Mouse (Mus musculus): Measurements from ENCODE around the gene Il1r2.

Il1r2 gene

DNA sequence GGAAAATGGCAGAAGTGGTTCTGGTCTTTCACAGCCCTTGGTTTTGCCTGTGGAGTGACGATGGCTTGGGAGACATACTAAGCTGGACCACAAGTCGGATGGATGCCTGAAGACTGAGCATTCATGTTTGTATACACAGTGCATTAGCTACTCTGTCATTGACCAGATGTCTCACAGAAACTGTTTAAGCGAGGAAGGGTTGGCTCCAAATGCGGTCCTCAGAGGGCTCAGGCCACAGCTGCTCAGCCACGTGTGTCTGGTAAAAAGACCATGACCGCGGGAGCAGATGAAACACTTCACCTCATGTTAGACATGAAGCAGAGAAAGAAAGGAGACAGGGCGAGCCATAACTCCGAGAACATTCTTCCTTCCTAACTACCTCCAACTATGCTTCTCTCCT, 12.5 kb upstream of the Il1r2 start:
- no peak for DNase-seq (ENCODE audit: low spot score)

- DNase-seq (ENCODE audit: low spot score): no peak
Observed at GRCm38 (mm10) chr1:40063409-40063808, 10.5 kb upstream of the Il1r2 start.

- no peak for DNase-seq (ENCODE audit: low spot score)
Observed at GRCm38 (mm10) chr1:40064508-40064907, 9.4 kb upstream of the Il1r2 start.

DNA sequence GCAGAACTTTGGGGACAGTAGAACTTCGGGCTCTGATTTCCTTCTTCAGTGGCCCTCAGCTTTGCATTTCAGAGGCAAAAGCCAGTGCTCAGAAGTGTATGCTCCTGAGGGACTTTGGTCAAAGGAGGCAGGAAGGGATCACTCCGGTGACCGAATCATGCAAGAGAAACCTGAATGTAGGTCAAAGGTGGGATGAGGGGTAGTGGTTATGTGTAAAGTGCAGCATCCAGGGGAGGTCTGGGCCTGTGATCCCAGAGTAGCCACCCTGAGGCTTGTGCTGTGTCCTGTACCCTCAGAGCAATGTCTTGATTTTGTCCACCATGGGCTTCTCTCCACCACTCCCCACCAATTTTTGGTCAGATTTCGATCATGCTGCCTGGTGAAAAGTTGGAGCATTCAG, 1.3 kb upstream of the Il1r2 start:
- no peak for DNase-seq (ENCODE audit: low spot score)

DNA sequence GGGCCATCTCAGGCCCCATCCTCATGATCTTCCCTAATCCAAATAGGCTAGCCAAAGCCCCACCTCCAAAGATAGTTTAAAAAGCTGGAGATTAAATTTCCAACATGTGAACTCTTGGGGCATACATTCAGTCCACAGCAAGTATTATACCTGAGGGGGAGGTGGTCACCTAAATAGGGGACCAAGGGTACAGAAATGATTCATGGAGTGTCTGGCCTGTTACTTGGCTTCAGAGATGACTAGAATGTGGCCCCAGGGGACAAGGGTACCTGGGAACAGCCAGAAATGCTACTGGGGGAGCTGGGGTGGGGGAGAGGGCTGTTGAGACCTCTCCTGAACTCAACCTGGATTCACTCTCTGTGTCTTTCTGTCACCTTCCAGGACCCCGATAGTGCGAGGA, 3.4 kb downstream of the Il1r2 start:
- no peak for DNase-seq (ENCODE audit: low spot score)

DNA sequence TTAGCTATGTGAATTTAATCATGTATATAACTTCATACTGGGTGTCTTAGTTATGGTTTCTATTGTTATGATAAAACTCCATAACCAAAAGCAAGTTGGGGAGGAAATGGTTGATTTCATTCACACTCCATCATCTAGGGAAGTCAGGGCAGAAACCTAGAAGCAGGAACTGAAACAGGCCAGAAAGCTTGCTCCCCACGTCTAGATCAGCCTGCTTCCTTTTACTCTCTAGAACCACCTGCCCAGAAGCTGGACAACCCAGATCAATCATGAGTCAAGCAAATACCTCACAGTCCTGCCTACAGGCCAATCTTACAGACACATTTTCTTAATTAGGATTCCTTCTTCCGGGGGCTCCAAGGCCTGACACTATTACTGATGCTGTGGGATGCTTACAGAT, 7.2 kb downstream of the Il1r2 start:
- no peak for DNase-seq (ENCODE audit: low spot score)

DNA sequence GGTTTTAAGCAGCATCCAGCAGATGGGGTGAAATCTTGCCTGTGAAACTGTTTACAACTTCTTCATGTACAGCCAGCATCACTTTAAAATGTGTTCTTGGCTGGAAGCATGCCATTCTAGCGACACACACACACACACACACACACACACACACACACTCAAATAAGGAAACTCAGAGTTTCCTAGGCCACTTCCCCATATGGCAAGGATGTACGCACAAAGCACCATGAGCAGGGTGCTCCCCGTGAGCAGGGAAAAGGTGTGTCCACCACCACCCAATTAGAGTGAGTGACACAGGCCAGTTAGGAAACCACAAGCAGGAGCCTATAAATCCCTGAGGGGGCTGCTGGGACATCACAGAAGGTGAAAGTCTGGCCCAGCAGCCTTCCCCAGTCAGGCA, 10.5 kb downstream of the Il1r2 start:
- DNase-seq (ENCODE audit: low spot score): no peak

GRCm38 (mm10) chr1:40085403-40086182, 11.7 kb downstream of the Il1r2 start:
- DNase-seq (ENCODE audit: low spot score): peak; percentile 45

GRCm38 (mm10) chr1:40091160-40091559, 17.3 kb downstream of the Il1r2 start:
- DNase-seq (ENCODE audit: low spot score): no peak

DNA sequence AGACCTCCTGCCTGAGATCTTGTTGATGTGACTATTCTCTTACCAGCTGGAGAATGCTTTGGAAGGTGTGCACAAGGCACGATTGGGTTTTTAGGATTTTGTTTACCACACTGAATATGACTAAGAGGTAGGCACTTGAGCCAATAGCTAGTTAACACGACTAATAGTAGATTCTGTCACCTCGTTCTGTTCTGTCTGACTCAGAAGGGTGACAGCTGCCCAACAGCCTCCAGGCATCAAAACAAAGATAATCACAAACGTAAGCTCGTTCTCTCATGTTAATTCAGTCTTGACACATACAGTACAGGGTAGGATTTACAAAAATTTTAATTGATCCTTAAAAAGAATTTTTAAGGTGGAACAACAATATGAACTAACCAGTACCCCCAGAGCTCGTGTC, 18.7 kb downstream of the Il1r2 start:
- DNase-seq (ENCODE audit: low spot score): no peak

DNA sequence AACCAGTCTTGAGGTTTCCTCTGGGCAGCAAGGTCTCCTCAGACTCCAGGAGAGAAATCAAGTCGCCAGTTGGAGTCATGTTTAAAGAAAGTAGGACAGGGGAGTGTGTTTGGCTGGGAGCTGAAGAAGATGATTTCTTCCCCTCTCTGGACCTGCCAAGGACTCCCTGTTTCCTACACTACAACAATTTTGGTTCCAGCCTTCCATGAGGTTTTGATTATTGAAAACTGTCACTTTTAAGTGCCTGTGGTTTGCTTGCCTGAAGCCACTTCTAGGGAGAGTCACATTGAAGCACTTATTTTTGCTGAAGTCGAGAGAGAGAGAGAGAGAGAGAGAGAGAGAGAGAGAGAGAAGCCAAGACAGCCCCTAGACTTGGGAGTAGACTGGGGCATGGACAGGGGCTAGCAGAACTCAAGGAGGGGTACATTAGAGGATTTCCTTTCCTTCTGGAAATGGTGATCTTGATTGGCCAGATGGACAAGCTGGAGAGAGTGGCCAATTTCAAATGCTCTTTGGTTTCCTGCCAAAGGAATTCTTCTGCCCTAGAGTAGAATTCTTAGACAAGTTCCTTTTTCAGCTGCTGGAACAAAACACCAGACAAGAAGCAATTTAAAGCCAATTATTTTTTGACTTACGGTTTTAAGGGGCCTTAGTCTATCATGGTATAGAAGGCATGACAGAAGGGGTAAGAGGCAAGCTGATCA, 20.9 kb downstream of the Il1r2 start:
- DNase-seq (ENCODE audit: low spot score): no peak

DNA sequence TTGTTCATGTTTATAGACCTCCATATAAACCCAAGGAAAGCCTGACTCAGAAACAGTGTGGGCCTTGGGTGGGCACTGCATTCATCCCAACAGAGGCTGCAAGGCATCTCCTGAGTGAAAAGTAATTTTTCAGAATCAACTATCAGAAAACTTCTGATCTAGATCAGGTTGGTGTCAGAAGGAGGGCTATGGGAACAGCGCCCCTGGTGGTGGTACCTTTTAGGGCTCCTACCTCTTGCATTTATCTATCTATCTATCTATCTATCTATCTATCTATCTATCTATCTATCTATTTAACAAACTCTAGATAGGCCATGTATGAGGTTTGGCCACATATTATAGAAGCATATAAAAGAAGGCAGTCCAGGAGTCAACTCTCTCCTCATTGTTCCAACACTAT, 21.7 kb downstream of the Il1r2 start:
- DNase-seq (ENCODE audit: low spot score): no peak

DNA sequence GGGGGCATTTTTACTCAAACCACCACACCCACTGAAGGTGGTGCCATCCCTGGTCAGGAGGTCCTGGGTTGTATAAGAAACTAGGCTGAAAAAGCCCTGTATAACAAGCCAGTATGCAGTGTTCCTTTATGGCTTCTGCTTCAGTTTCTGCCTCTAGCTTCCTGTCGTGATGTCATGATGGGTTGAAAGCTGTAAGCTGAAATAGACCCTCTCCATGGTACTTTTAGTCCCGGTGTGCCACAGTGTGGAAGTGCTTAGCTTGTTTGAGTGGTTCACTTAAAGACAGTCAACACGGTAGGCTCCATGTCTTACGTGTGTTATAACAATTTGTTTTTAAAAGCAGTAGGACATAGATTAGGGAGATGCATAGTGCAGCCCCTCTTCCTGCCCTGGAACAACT, 32.4 kb downstream of the Il1r2 start:
- no peak for DNase-seq (ENCODE audit: low spot score)

DNA sequence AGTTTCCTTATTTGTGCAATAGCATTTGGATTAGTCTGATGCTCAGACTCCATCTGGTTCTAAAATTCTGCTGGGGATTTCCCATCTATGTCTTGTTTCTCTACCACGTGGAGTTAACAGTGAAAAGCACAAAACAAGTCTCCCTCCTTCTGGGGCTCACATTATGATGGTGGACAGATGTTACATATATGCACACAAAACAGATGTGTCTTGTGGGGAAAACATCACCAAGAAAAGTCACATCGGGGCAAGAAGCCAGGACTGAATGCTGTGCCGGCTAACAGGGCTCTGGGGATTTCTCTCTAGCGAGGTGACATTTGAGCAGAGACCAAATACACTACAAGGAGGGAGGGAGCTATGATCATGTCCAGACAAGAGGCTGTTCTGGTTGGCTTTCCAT, 32.8 kb downstream of the Il1r2 start:
- no peak for DNase-seq (ENCODE audit: low spot score)

DNA sequence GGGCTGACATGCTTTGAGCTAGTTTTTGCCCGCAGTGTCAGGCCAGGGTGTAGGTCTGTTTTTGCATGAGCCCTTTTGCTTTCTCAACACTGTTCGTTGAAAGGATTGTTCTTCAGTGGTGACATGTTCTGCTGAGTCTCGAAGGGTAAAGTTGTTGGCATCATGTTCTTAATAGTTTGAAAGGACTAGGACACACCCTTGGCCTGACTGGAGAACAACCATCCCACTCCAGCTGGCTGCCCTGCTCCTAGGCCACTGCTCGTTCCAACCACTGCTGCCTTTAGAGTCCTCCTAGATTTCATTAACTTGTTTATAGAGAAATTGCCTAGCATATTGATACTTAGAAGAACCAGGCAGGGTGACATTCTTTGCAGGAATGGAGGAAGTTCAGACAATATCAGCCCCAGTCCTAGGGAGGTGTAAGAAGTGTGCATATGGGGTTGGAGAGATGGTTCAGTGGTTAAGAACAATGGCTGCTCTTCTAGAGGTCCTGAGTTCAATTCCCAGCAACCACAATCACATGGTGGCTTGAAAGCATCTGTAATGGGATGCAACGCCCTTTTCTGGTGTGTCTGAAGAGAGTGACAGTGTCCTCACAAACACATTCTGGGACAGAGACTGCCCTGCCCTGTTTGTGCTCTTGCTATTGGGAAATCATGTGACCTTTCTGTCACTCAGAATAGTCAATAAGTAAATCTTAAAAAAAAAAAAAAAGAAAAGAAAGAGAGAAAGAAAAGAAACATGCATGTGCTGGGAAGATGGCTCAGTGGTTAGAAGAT, 34.3 kb downstream of the Il1r2 start:
- DNase-seq (ENCODE audit: low spot score): no peak

- DNase-seq (ENCODE audit: low spot score): no peak
Observed at GRCm38 (mm10) chr1:40109736-40110135, 35.9 kb downstream of the Il1r2 start.

GRCm38 (mm10) chr1:40115271-40115670, 41.4 kb downstream of the Il1r2 start:
- DNase-seq (ENCODE audit: low spot score): peak; percentile 34

DNA sequence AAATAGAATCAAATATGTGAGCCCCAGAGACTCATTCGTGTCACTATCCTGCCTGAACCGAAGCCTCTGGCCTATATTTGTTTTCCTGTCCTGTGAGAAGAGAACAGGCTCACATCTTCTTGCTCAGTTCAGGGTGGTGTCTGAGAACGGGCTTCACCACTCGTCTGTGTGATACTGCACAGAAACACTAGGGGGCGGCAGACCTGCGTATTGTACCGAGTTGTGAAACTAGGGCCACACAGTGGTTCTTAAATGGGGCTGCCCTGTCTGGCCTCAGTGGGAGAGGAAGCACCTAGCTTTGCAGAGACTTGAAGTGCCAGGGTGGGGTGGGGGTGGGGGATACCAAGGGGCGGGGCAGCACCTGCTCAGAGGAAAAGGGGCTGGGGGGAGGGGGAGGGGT, 42.5 kb downstream of the Il1r2 start:
- peak; percentile 84 for DNase-seq (ENCODE audit: low spot score)

GRCm38 (mm10) chr1:40117565-40117964, 43.7 kb downstream of the Il1r2 start:
- no peak for DNase-seq (ENCODE audit: low spot score)

DNA sequence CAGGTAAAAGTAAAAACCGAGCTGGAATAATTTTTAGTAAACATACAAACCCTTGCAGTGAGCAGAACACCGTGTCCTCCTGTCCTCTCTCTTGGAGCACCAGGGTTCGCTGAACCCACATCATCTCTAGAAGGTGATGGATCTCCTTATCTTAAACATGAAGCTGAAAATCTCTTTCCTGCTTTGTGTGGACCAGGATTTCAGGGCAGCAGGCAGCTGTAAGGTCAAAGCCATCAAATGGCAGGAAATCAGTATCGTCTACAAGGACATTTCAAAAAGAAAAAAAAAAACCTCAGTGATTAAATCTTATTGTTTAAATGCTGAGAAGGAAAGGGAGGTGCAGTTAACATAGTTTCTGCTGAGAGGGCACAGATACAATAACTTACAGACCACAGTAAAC, 50.4 kb downstream of the Il1r2 start:
- DNase-seq (ENCODE audit: low spot score): no peak

DNA sequence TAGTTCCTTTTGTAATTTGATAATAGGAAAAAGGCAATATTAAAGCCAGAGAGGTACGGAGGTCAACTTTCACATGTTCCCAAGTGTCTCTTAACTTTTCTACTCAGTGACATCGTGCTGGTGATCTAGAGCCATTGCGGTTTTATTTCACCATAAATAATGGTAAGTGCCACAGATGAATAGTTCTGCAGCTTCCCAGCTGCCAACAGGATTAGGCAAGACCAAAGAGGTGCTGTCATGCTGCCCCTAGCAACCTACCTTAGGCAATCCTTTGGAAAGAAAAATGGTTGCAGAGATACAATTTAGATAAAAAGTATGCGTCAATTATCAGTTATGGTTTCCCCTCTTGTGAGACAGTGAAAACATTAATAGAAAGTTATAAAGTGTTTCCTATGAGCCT, 54.6 kb downstream of the Il1r2 start:
- no peak for DNase-seq (ENCODE audit: low spot score)

- no peak for DNase-seq (ENCODE audit: low spot score)
Observed at GRCm38 (mm10) chr1:40129321-40129720, 55.4 kb downstream of the Il1r2 start.

DNA sequence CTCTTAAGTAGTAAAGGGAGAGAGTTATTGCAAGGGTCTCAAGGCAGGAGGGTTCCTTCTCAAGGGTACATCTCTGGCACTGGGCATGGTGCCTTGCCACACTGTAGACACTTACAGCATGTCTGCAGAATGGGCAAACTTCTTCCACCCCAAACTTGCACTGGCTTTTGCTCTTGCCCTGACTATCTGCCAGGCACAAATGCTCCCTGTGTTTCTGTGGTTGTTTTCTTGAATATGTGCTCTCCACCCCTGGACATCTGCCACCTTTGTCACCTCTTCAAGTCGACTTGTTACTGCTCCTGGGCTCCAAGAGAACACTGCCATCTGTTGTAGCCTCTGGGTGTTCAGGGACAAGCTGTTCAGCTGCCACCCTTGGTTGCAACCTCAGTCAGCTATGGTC, 57.8 kb downstream of the Il1r2 start:
- no peak for DNase-seq (ENCODE audit: low spot score)
